Mouse (Mus musculus): ENCODE measurements around the gene Iqgap1.

Iqgap1 gene

GRCm38 (mm10) chr7:80842132-80842531 is 16.4 kb upstream of the Iqgap1 start:
- no peak for DNase-seq

- no peak for DNase-seq
Measured at GRCm38 (mm10) chr7:80840937-80841336, 15.2 kb upstream of the Iqgap1 start.

GRCm38 (mm10) chr7:80840241-80840640 is 14.5 kb upstream of the Iqgap1 start:
- no peak for DNase-seq

- no peak for DNase-seq
Measured at GRCm38 (mm10) chr7:80839755-80840154, 14.0 kb upstream of the Iqgap1 start.

- DNase-seq = no peak
Measured at GRCm38 (mm10) chr7:80838247-80838646, 12.5 kb upstream of the Iqgap1 start.

- no peak for DNase-seq
Measured at GRCm38 (mm10) chr7:80837736-80838135, 12.0 kb upstream of the Iqgap1 start.

- no peak for DNase-seq
Measured at GRCm38 (mm10) chr7:80835984-80836652, 10.3 kb upstream of the Iqgap1 start.

GRCm38 (mm10) chr7:80833651-80834532 is 8.1 kb upstream of the Iqgap1 start:
- DNase-seq = no peak

GRCm38 (mm10) chr7:80832996-80833650 is 7.3 kb upstream of the Iqgap1 start:
- peak; percentile 60 for DNase-seq

GRCm38 (mm10) chr7:80832191-80832590 is 6.4 kb upstream of the Iqgap1 start:
- peak; percentile 70 for DNase-seq

- DNase-seq = peak; percentile 21
Measured at GRCm38 (mm10) chr7:80830193-80830803, 4.5 kb upstream of the Iqgap1 start.

- peak; percentile 21 for DNase-seq
Measured at GRCm38 (mm10) chr7:80828146-80828860, 2.5 kb upstream of the Iqgap1 start.

GRCm38 (mm10) chr7:80823875-80824682 is 1.7 kb downstream of the Iqgap1 start:
- DNase-seq = peak; percentile 35

GRCm38 (mm10) chr7:80823267-80823666 is 2.5 kb downstream of the Iqgap1 start:
- no peak for DNase-seq

GRCm38 (mm10) chr7:80820838-80821237 is 4.9 kb downstream of the Iqgap1 start:
- DNase-seq = no peak

- no peak for DNase-seq
Measured at GRCm38 (mm10) chr7:80816641-80817040, 9.1 kb downstream of the Iqgap1 start.

GRCm38 (mm10) chr7:80813397-80813796 is 12.4 kb downstream of the Iqgap1 start:
- DNase-seq = no peak

- DNase-seq = no peak
Measured at GRCm38 (mm10) chr7:80806331-80806730, 19.4 kb downstream of the Iqgap1 start.

GRCm38 (mm10) chr7:80803173-80803872 is 22.5 kb downstream of the Iqgap1 start:
- DNase-seq = peak; percentile 97

GRCm38 (mm10) chr7:80802412-80803160 is 23.2 kb downstream of the Iqgap1 start:
- DNase-seq = peak; percentile 68
